Mouse (Mus musculus): Measurements from ENCODE around the gene Slc35f6. TPM values are rescaled to one million over a fixed set of nuclear protein-coding genes. Genes with fewer than 3 reads are reported as not detected.
"Not testable (repeated sequence)": the region's sequence is repeated elsewhere in the genome, so short reads cannot be mapped to it uniquely, and the experiment has no call there.

Slc35f6 gene
- total RNA-seq, 4 experiments from 2014 or later: 37.6 to 43.3 (median 39.8) TPM

DNA sequence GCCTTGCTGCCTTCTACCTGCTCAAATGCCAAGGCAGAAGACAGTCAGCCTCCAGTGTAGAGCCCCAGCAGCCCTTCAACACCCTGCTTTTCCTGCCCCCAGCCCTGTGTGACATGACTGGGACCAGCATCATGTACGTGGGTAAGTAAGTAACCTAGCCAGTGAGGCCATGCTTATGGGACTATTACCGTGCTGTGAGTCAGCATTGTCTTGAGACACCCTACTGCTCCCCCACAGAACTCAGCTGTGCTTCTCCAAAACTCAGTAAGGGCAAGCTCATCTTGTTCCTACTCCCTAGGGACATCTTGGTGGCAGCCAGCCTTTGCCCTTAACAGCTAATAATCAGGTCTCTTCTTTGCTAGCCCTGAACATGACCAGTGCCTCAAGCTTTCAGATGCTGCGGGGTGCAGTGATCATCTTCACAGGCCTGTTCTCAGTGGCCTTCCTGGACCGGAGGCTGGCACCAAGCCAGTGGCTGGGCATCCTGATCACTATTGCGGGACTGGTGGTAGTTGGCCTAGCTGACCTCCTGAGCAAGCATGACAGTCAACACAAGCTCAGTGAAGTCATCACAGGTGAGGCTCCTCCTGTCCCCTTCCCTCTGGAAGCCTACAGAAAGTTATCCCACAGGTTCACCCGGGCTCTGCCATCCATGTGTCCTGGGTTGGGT lies 7.9 kb downstream of the Slc35f6 start:
- no peak for DNase-seq (ENCODE audit: low spot score in 2 of 2)

DNA sequence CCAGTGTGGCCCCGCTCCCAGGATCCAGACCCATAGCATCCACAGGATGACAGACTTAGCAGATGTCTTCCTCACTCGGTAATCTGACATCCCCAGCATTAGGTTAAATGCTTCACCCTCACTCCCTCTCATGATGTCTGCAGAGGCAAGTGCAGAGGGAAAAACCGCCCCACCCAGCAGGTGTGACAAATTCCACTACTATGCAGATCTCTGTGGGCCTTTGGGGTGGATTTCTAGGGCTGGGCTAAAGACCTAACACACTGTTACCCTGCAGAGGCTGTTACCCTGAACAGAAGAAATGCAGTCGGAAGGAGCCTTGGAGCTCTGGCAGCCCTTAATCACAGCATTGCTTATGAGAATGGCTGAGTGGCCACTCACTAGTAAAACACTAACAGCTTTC lies 11.3 kb downstream of the Slc35f6 start:
- DNase-seq (ENCODE audit: low spot score in 2 of 2): no peak

DNA sequence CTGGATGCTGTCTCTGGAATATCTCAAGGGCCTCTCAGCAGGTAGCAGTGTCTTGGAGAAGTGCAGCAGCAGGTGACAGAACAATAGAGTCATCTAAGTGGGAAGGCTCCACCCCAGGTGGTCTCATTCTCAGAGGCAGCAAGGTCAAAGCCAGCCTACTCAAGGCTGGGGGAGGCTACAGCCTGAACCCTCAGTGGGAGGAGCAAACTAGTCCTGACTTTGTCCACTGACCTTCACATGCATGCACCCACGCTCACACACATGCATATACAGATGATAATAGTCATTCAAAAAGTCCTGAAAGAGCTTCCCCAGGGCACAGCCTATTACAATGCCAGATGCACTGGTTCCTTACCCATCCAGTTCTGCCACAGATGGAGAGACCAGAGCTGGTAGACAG lies 12.5 kb downstream of the Slc35f6 start:
- no peak for DNase-seq (ENCODE audit: low spot score in 2 of 2)

DNA sequence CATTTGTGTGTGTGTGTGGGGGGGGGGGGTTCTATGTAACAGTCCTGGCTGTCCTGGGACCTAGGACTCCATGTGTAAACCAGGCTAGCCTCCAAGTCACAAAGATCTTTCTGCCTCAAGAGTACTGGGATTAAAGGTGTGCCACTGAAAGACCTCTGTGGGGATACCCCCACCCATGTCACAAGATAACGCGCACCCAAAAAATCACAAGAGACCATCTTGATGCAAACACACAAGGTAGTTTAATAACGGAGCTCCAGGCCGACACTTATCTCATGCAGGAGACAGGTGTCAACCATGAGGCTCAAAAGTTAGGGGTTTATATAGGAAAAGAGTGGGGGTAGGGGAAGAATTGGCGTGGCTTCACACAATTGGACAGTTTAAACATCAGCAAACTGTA lies 13.1 kb downstream of the Slc35f6 start:
- no peak for DNase-seq (ENCODE audit: low spot score in 2 of 2)

DNA sequence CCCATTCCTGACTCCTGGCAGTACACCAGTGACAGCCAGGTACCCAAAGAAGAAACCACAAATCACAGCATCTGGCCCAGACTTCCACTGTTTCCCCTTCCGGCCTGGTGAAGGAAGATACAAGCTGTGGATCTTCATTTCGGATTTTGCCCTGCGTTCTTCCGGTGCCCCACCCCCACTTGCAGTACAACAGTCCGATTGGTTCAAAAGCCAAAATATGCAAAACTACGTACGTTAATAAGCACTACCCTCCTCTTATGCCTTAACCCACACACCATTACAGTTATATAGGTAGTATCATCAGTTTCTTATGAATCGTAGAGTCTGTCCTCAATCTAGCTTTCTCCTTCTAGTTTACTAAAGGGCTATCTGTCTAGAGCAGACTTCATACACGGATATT lies 17.6 kb downstream of the Slc35f6 start:
- no peak for DNase-seq (ENCODE audit: low spot score in 2 of 2)

DNA sequence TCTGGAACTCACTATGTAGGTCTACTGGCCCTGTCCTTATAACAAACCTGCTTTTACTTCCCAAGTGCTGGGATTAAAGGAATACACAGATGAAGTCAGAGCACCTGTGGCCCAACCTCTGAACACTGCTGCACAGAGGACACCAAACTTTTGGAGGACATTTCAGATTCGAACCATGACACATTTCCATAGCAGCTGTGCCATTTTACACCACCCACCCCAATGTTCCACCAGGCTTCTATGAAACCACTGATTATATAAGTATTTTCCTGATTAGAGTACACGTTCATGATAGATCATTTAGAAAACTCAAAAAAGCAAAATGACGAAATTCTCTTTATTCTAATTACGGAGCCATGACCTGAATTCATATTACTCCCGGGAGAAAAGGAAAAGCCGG lies 18.2 kb downstream of the Slc35f6 start:
- DNase-seq (ENCODE audit: low spot score in 2 of 2): peak; percentile 37 to 60

DNA sequence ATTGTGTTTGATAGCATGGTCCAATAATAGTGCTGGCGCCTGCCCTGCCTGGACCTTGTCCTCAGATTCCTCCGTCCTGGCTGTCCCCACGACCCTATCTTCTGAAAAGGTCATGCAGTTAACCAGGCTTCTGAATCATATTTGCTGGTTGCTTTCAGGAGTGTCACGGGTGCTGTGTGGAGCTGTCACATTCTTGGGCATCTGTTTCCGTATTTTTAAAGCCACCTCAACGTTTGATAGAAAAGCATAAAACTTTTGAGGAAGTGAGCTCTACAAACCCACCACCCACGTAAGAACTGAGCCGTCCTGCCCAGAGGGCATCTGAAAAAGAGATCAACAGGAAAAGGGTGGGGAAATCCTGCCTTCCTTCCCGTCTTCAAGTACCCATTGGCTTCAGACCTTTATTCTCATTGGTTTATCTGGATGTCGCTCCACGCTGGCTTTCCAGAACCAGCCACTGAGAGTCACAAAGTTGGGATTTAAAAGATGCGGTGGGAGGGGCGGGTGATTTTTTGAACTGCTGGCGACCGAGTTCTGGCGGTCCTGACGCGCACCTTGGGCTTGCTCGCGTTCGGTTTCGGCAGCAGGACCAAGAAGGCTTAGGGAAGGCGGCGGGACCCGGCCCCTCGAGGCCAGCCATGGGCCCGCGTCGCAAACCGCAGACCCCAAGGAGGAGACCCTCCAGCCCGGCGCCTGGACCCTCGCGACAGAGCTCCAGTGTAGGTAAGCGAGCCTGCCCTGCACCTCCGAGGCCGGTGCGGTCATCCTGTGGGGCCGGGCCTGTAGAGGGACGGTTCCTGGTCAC lies 18.9 kb downstream of the Slc35f6 start, which contains the start of gene Cenpa:
Gene Cenpa (plus strand): TSS at position 387 of the 805 bp plus-strand sequence.
- DNase-seq (ENCODE audit: low spot score in 2 of 2): peak; percentile 65 to 95

DNA sequence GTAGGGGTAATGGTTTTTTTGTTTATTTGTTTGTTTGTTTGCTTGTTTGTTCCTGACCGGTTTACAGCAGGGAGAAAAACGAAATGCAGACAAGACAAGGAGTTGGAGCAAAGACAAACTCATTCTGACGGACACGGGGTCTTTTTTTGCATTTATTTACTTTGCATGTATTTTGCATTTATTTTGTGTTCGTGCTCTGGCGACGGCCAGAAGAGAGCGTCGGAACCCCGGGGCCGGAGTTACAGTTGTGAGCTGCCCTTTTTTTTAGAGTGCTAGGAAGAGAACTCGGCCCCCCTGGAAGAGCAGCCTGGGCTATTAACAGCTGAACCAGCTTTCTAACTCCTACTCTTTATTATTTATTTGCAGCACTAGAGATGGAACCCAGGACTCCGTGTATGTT lies 19.5 kb downstream of the Slc35f6 start:
- DNase-seq (ENCODE audit: low spot score in 2 of 2): no peak

DNA sequence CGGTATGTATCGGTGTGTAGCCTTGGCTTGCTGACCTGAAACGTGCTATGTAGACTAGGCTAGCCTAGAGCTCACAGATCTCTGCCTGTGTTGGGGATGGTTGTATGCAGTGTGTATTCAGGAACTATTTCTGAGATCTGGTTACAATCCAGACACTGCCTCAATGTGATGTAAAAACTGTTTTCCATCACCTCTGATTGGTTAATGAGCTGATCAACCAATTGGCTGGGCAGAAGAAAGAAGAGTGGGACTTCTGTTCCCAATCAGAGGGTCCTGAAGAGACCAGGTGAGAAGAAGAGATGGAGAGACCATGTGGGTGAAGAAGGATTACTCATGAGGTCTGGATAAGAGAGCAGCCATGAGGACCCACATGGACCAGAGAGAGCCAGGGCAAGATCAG lies 20.0 kb downstream of the Slc35f6 start:
- no peak for DNase-seq (ENCODE audit: low spot score in 2 of 2)

DNA sequence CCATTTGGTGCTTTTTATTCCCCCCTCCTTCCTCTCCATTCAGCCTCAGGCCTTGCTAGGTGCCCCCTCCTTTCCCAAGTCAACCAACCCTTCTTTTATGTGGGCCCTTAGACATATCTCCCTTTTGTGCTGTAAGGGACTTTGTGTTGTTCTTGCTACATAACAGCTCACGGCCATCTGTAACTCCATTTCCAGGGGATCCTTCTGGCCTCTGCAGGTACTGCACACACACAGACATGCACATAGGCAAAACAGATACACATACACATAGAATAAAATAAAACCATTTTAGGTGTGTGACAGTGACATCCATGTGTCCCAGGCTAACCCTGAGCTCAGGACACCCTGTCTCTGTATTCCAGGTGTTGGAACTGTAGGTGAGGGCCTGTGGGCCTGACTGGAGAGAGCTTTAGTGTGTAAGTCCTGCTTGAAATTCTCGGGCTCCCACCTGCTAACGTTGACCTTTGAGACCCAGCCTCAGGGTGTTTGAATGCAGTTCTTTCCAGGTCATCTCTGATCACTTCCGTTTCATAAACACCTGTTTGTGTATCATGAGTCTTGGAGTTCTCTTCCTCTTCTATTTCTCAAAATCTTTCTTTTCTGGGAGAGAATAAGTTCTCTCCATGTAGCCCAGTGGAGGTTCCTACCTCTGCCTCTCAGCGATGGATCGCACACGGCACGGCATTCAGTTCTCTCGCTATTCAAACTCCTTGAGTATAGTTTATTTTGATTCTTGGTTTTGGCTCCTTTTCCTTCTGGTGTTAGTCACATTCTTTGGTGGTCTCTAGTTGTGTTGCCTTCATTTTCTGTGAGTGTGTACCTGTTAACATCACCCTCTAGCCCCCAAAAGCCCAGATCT lies 21.1 kb downstream of the Slc35f6 start:
- no peak for DNase-seq (ENCODE audit: low spot score in 2 of 2)

DNA sequence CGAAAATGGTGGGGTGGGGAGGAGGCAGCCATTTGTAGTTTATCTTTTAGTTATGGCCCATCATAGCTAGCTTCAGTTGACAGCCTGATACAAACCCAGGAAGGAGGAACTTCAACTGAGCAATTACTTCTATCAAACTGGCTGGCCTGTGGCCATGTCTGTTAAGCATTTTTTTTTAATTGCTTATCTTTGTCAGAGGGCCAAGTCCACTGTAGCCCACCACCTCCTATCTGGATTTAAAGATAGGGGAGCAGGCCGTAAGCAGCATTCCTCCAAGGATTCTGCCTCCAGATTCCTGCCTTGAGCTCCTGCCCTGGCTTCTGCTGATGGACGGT lies 21.7 kb downstream of the Slc35f6 start:
- DNase-seq (ENCODE audit: low spot score in 2 of 2): no peak

DNA sequence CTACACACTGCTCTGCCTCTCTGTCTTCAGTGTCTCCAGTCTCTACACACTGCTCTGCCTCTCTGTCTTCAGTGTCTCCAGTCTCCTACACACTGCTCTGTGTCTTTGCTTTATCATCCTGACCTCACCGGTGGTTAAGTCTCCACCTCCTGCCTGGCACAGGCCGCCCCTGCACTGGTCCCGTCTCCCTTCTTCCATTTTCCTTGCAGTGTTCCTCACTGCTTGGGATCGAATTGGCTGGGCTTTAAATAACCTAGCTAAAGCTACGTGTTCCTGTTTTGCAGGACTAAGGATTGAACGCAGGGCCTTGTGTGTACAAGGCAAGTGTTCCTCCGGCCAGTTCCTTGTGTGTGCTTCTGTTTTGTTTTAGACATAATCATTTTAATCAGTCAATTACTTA lies 22.4 kb downstream of the Slc35f6 start:
- DNase-seq (ENCODE audit: low spot score in 2 of 2): no peak

DNA sequence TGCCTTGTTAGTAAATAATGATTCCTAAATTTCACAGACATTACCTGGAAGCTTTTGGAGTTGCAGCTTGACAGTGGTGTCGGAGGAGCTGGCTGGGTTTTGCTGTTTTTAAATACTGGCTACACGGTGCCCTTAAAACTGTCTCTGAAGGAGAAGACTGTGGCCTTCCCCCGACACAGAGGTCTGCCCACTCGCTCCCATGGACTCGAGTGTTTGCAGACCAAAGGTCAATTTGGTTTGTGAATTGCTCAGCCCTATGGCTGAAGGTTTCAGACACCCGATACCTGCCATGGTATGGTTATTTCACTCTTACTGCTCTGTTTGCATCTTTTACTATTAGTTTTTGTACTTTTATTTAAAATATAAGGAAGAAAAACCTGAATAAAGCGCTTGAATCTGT lies 26.3 kb downstream of the Slc35f6 start:
- no peak for DNase-seq (ENCODE audit: low spot score in 2 of 2)

DNA sequence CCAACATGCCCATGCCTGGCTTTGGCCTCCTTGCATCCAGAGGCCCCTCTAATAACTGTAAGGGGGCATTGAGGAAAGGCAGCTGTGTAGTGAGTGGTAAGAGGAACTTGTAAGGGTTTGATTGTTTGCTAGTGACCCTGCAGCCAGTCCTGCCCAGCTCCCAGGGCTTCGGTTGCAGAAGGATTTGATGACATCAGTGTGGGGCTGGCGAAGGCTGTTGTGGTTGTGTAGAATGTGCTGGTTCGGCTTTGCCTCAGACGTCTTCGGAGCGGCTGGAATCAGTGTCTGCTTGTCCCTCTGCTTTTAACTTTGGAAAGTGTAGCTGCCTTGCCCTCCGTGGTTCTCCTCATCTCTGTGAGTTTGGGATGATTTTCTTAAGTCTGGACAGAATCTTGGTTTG lies 29.1 kb downstream of the Slc35f6 start:
- no peak for DNase-seq (ENCODE audit: low spot score in 2 of 2)

DNA sequence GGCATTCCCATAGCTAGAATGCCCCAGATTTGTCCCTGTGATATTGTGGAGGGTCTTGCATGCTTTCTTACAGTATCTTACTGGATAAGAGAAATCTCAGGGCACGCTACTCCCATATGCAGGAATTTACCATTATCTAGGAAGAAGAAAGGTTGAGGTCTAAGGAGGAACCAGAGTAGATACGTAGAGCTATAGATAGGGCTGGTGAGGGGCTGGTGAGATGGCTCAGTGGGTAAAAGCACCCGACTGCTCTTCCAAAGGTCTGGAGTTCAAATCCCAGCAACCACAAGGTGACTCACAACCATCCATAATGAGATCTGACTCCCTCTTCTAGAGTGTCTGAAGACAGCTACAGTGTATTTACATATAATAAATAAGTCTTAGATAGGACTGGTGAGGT lies 30.3 kb downstream of the Slc35f6 start:
- DNase-seq (ENCODE audit: low spot score in 2 of 2): not testable (repeated sequence)

DNA sequence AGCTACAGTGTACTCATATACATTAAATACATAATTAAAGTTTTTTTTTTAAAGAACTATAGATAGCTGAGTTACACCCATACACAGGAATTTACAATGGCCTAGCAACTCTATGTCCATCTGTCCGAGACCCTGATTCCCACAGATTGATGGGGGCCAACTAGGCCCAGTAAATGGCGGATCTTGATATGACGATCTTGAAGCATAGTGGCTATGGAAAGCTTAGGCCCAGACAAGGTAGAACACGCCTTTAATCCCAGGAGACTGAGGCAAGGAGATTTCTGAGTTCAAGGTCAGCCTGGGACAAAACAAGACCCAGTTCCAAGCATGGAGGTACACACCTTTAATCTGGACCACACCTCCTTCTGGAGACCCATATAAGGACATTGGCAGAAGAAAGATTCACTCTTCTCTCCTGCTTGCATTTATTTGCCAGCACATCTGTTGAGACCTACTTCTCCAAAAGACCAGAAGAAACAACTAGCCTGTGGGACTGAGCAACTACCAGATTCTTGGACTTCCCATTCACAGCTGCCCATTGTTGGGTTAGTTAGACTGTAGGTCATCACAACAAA lies 31.1 kb downstream of the Slc35f6 start:
- DNase-seq (ENCODE audit: low spot score in 2 of 2): no peak

DNA sequence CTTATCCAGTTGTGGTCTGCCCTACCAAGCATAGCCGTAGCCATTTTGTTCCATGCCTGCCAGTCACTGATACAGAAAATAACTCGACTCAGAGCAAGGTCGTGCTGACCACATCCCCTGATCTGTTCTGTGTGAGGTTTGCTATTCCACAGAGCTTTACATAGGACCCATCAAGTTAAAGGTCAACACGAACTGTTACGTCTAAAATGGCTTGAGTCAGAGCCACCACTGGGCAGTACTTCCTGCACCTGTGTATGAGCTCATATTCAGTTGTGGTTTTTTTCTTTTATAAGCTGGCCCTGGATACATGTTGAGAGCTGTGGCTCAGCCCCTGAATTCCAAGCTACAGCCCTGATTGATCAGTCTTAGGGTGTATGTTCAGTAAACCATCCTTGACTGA lies 31.9 kb downstream of the Slc35f6 start:
- DNase-seq (ENCODE audit: low spot score in 2 of 2): no peak

DNA sequence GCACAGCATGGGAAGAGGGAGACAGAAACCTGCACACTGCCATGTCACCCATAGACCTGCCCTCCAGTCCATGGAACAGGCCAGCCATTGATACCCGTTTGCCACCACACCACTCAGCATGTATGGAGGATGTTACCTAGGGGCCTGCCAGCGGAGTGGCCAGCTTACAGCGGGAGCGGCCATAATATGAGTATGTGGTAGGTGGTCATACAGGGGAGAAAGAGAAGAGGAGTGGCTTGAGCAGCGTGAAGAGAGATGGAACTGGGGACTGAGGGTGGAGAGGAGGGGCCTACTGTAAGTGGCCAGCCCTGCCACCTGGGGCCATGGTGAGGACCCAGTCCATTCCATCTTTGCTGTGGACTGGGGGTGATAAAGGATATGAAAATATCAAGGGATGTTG lies 34.2 kb downstream of the Slc35f6 start:
- no peak for DNase-seq (ENCODE audit: low spot score in 2 of 2)

DNA sequence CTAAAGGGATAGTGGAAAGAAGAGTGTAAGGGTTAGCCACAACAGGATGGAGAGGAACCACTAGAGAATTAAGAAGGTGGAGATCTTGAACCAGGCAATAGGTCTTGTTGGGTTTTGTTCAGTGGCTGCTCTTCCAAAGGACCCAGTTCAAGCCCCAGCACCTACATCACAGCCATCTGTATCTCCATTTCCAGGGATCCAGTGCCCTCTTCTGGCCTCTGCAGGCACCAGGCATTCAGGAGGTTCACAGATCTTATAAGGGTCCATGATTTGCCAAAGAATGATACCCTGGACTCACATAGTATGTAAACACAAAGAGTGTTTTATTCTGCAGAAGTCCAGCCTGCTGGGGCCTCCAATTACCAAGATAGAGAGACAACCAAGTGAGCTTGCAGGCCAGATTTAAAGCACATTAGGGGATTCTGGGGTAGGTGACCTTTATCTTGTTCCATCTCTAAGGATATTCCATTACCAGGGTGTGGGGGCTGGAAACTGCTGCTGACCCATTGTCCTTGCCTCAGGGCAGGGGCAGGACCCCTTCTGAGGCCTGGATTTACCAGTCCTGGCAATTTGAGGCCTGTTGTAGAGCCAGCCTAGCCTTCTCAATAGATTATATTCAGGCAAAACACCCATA lies 35.4 kb downstream of the Slc35f6 start:
- DNase-seq (ENCODE audit: low spot score in 2 of 2): no peak

DNA sequence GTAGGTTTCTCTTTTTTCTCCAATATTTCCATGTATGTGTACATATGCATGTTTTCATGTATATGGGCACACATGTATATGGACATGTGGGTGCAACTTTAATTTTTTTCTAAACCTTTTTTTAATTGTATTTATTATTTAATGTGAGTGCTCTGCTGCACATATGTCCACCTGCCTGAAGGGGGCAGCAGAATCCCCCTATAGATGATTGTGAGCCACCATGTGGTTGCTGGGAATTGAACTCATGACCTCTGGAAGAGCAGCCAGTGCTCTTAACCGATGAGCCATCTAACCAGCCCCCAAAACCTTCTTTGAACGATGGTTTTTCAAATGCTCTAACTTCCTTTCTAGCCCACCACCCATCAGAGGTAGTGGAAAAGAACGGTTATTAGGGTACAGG lies 36.3 kb downstream of the Slc35f6 start:
- DNase-seq (ENCODE audit: low spot score in 2 of 2): no peak

DNA sequence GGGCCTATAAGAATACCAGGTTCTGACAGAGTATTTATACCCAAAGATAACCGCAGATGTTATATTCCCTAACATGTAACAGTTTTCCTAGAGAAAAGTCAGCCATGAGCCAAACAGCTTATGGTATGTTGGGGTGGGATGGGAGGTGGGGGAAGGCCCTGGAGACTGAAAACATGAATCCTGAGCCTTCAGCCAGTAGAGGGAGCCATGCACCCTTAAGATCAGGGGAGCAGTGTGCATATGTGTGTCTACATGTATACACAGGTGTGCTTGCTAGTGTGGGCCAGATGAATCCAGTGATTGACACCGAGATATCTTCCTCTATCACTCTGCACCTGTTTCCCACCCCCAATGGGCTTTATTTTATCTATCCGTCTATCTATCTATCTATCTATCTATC lies 39.0 kb downstream of the Slc35f6 start:
- no peak for DNase-seq (ENCODE audit: low spot score in 2 of 2)

Data from left cerebral cortex, adult 8-10 months (tissue).